Mouse (Mus musculus) heart, postnatal 0 days (tissue): Measurements from ENCODE around the gene Phf24. TPM values are rescaled to one million over a fixed set of nuclear protein-coding genes. Genes with fewer than 3 reads are reported as not detected.
A peak's percentile ranks its signal among the peaks of the same experiment; 100 is the strongest.

Experiments
- ATAC-seq: fragments of 200-750 bp; cut with Nextera tagmentation; 2 replicates; pipeline ENCODE4 v1.8.0; 2017; ENCODE audit warnings: low read depth, moderate number of reproducible peaks, moderate library complexity; ENCODE audit not compliant: insufficient read depth
- DNase-seq: peaks from one replicate; pipeline ENCODE4 v3.0.0-alpha.2; 2016; ENCODE audit warnings: low spot score
- H3K27ac ChIP-seq: fragments of 300-500 bp; sonication (generic); 2 replicates; pipeline ENCODE4 v1.5.1; 2014; ENCODE audit warnings: low read depth, mild to moderate bottlenecking
- H3K27me3 ChIP-seq: fragments of 300-500 bp; sonication (generic); 2 replicates; pipeline ENCODE4 v1.6.1; 2014; ENCODE audit warnings: low read length, mixed read lengths; ENCODE audit not compliant: control insufficient read depth, insufficient read depth
- H3K36me3 ChIP-seq: fragments of 300-500 bp; sonication (generic); replicated peaks from 2 replicates; pipeline ENCODE4 v1.6.1; 2014; ENCODE audit warnings: low read length, mixed read lengths; ENCODE audit not compliant: control insufficient read depth, insufficient read depth
- H3K4me1 ChIP-seq: fragments of 300-500 bp; sonication (generic); 2 replicates; pipeline ENCODE4 v1.6.1; 2014; ENCODE audit warnings: antibody characterized with exemption; ENCODE audit not compliant: control insufficient read depth, insufficient read depth
- H3K4me2 ChIP-seq: fragments of 300-500 bp; sonication (generic); 2 replicates; pipeline ENCODE4 v1.6.1; 2014; ENCODE audit warnings: low read depth, mild to moderate bottlenecking, low read length, moderate library complexity
- H3K4me3 ChIP-seq: fragments of 300-500 bp; sonication (generic); 2 replicates; pipeline ENCODE4 v1.5.1; 2014; ENCODE audit warnings: low read depth, low read length
- H3K9ac ChIP-seq: fragments of 300-500 bp; sonication (generic); replicated peaks from 2 replicates; pipeline ENCODE4 v1.6.1; 2014; ENCODE audit warnings: low read depth, low read length, mixed read lengths
- H3K9me3 ChIP-seq: fragments of 300-500 bp; sonication (generic); replicated peaks from 2 replicates; pipeline ENCODE4 v1.6.1; 2016; ENCODE audit warnings: low read length; ENCODE audit not compliant: control insufficient read depth
- CTCF ChIP-seq: IDR thresholded peaks from 2 replicates; pipeline ENCODE4 v1.5.1; 2016; ENCODE audit warnings: antibody characterized with exemption, control low read depth, low read depth
- EP300 ChIP-seq: IDR thresholded peaks from 2 replicates; pipeline ENCODE4 v1.6.1; 2016; ENCODE audit warnings: antibody characterized with exemption, low read depth
- WGBS: fragments of 180-500 bp; shearing (Covaris S2); extraction: QIAGEN DNeasy Blood & Tissue Kit; methylation state at CpG from one replicate; pipeline ENCODE4 v1.1.7; 2014; 5-methylcytosine and 5-hydroxymethylcytosine counted together
- polyA plus RNA-seq: library from polyadenylated mRNA; unstranded; fragments of >200 nt; fragmentation: Nextera tagmentation; extraction: Ambion mirVana; gene quantifications from 2 replicates; pipeline ENCODE4 v1.2.1, GENCODE M21; 2015
- total RNA-seq: library from RNA; depleted of rRNA; stranded (reverse); fragments of >200 nt; gene quantifications from 2 replicates; pipeline ENCODE4 v1.2.3, GENCODE M21; 2014; ENCODE audit warnings: low replicate concordance

The Phf24 gene
- total and polyA plus RNA-seq, 2 experiments from 2014 or later = 4.1 to 5.0 TPM

DNA sequence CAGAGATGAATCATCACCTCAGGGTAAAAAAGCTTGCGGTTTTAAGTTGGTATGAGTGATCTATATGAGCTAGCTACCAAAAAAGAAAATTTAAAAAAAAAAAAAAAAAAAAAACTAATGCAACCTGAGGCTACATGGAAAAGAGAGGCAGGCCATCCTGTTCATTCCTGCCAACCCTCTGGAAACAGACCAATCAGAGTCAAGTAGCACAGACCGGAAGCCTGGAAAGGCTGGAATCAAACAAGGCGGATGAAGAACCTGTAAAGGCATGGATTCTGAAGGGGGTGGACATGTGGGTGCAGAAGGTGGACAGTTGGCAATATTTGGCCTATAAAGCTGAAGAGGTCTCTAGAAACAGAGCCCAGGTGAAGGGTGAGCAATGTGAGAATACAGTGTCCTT, 29.0 kb downstream of the Phf24 start:
- Histone ChIP-seq H3K4me3 (no peak overlapping the region), H3K9ac (no peak overlapping the region), H3K27me3 (no peaks in the 10 kb centered on the region), H3K4me1 (peaks cover 2% of the 10 kb centered on the region), H3K36me3 (no peaks in the 10 kb centered on the region), H3K9me3 (no peaks in the 10 kb centered on the region), H3K4me2 (no peak overlapping the region), H3K27ac (no peak overlapping the region)
- TF ChIP-seq EP300 (no peak), CTCF (no peak)
- WGBS = 81% methylated on average over 3 of the region's 3 CpGs
- ATAC-seq (no peak), DNase-seq (no peak)

DNA sequence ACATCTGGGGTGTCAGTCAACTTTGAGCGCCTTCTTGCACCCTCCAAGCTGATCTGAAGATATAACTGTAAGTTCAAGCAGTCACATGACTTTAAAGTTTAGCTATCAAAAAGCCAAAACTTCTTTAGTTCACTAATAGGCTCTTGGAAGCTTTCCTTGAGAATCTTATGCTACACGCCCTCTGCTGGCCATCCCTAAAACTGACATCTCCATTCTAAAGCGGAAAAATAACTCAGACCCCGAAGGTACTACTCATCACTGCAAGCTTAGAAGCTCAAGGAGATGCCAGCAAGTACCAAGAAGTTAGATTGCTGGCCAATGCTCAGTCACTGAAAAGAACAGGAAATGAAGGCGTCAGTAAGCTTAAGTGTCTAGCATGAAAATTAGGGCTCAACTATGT, 29.5 kb downstream of the Phf24 start:
- Histone ChIP-seq H3K4me1 (peaks cover 8% of the 10 kb centered on the region), H3K9ac (no peak overlapping the region), H3K9me3 (no peaks in the 10 kb centered on the region), H3K4me3 (no peak overlapping the region), H3K36me3 (no peaks in the 10 kb centered on the region), H3K27me3 (no peaks in the 10 kb centered on the region), H3K4me2 (no peak overlapping the region), H3K27ac (no peak overlapping the region)
- no peak for ATAC-seq
- peak; percentile 65 for TF ChIP-seq CTCF
- no peak for TF ChIP-seq EP300
- DNase-seq = peak; percentile 37
- WGBS = 4% methylated on average over 5 of the region's 5 CpGs

DNA sequence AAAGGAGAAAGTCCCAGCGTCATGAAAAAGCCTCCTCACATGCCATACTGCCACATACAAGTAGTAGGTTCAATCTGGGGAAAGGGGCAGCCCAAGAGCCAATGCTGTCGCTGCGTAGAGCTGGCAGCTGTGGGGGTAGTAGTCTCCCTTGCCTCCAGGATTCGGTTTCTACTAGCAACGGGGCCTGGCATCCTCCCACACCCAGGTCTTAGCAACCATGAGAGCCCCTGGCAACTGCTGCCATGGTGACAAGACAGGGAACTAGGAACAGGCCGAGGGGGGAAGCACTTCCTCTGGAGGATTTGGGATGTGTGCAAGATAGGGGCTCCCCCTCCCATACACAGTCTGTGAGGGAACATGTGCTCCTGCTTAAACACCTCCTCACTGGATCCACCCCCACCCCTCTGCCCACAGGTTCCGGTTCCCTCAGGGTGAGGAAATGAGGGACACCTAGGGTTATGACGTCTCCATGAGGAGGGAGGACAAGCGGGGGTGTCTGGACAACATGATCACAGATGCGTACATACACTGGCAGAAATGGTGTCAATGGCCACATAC, 30.4 kb downstream of the Phf24 start:
- no peak for TF ChIP-seq EP300
- TF ChIP-seq CTCF = no peak
- no peaks in the 10 kb centered on the region for H3K27me3 ChIP-seq
- H3K4me1 ChIP-seq = peaks cover 11% of the 10 kb centered on the region
- ATAC-seq (no peak), DNase-seq (no peak)
- H3K36me3 ChIP-seq = no peaks in the 10 kb centered on the region
- no peak overlapping the region for H3K4me2 ChIP-seq
- H3K9ac ChIP-seq = no peak overlapping the region
- WGBS = 54% methylated on average over 10 of the region's 10 CpGs
- no peak overlapping the region for H3K4me3 ChIP-seq
- no peaks in the 10 kb centered on the region for H3K9me3 ChIP-seq
- no peak overlapping the region for H3K27ac ChIP-seq

DNA sequence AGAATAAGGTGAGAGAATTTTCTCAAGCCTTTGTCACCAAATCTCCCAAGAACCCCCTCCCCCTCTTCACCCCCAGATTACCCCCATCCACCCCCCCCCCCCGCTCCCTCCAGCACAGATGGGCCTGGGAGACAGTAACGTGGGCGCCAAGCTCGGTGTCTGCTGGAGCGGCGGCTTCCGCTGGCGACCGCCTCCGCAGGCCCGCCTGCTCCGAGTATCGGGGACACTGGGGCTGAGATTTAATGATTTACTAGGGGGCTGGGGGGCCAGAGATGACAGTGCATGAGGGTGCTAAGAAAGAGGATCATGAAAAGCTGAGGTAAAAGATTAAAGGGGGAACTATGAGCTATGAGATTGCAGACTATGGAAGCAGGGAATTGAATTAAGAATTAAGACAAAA, 32.1 kb downstream of the Phf24 start:
- Histone ChIP-seq H3K4me2 (no peak overlapping the region), H3K27ac (no peak overlapping the region), H3K4me3 (no peak overlapping the region), H3K4me1 (peaks cover 20% of the 10 kb centered on the region), H3K9ac (no peak overlapping the region), H3K36me3 (no peaks in the 10 kb centered on the region), H3K27me3 (no peaks in the 10 kb centered on the region), H3K9me3 (no peaks in the 10 kb centered on the region)
- DNase-seq = no peak
- no peak for ATAC-seq
- WGBS = 43% methylated on average over 13 of the region's 13 CpGs
- TF ChIP-seq EP300 = no peak
- no peak for TF ChIP-seq CTCF

DNA sequence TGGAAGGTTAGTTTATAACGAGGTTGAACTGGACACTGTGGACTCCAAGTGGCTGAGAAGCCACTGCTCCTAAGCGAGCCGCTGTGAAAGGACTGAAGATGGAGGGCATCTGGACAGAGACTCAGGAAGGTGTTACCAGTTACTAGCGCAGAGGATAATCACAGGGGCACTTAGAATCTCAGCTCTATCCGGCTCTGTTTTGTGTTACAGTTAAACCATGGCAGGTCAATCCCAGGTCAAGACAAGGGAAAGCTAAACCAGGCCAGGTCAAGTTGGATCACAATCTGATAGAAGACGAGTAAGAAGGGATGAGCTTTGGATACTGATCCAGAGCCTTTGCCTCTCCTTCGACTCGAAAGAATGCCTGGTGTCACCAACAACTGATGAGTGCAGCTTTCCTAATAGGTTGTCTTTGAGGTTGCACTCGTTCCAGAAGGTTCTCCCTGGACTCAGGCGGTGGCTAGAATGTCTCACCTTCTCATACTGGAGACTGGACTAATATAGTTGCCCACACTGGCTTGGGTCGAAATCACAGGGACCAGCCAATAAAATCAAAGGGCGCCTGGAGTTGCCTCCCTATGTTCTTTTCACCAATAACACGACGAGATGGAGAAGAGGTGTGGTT, 32.7 kb downstream of the Phf24 start:
- peak overlapping the region; percentile 54 for H3K27ac ChIP-seq

DNA sequence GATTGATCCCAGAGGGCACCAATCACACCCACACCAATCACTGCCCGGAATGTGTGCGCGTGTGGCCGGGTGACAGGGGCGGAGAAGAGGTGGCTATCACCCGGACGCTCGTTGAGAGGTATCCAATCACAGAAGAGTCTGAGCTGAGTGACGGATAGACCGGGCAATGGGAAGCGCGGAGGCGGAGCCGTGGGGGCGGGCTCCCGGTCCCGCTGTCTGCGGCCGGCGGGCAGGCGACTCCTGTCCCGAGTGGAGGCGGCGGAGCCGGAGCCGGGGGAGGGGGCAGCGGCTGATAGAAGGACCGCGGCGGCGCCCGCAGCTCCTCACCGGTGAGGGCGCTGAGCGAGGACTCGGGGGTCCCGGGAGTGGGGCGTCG, 33.2 kb downstream of the Phf24 start, which contains the start of gene Dnajb5:
Gene Dnajb5, plus strand, starts transcription at position 139 of the 376 bp plus-strand sequence.
- peak within 1 kb of the TSS; percentile 96 for H3K9ac ChIP-seq
- H3K9me3 ChIP-seq = no peaks in the 10 kb centered on the region
- H3K4me2 ChIP-seq = peak within 1 kb of the TSS; percentile 87
- under 1% methylated on average over 39 of the region's 39 CpGs for WGBS
- peaks cover 23% of the 10 kb centered on the region for H3K4me1 ChIP-seq
- H3K4me3 ChIP-seq = peak within 1 kb of the TSS; percentile 82
- peak; percentile 99 for DNase-seq
- TF ChIP-seq CTCF (no peak), EP300 (0 out of 2 replicates have a peak, but pooled peaks have one; percentile 60)
- peak; percentile 88 for ATAC-seq
- H3K27ac ChIP-seq = peak within 1 kb of the TSS; percentile 100
- no peaks in the 10 kb centered on the region for H3K36me3 ChIP-seq
- H3K27me3 ChIP-seq = no peaks in the 10 kb centered on the region

More for the DNA sequence above, 32.7 kb downstream of the Phf24 start:
- Histone ChIP-seq H3K36me3 (no peaks in the 10 kb centered on the region), H3K9ac (no peak overlapping the region), H3K9me3 (no peaks in the 10 kb centered on the region), H3K4me2 (peak overlapping the region; percentile 87), H3K27me3 (no peaks in the 10 kb centered on the region), H3K4me1 (peaks cover 20% of the 10 kb centered on the region), H3K4me3 (peak overlapping the region; percentile 82)
- DNase-seq = no peak
- 8% methylated on average over 14 of the region's 14 CpGs for WGBS
- no peak for ATAC-seq
- TF ChIP-seq CTCF = no peak
- no peak for TF ChIP-seq EP300
